Mouse (Mus musculus) left cerebral cortex, adult 2 months (tissue): ENCODE results near the gene Aqp9. TPM values are rescaled to one million over a fixed set of nuclear protein-coding genes. Genes with fewer than 3 reads are reported as not detected.
A peak's percentile ranks its signal among the peaks of the same experiment; 100 is the strongest.

Experiments used
- DNase-seq, 2 experiments: peaks; one replicate each; pipeline ENCODE4 v3.0.0; 2021 to 2022; ENCODE audit warnings: low spot score in 2 of 2, mixed read lengths in 1 of 2; ENCODE audit errors: extremely low spot score in 1 of 2
- H3K27ac ChIP-seq: fragments of 200-600 bp; 2 replicates; pipeline ENCODE4 v1.8.1; 2022
- H3K4me3 ChIP-seq: fragments of 200-600 bp; 2 replicates; pipeline ENCODE4 v1.8.1; 2022
- CTCF ChIP-seq: fragments of 200-600 bp; IDR thresholded peaks from 2 replicates; pipeline ENCODE4 v1.8.1; 2022; ENCODE audit warnings: antibody characterized with exemption, mild to moderate bottlenecking, moderate library complexity
- intact Hi-C: fragments of 180-260 bp; cut with DNase I; formaldehyde crosslinking; loops from one replicate; pipeline ENCODE4 v1.15.1; 2025
- total RNA-seq, 2 experiments: library from RNA; stranded (reverse); gene quantifications; 2 replicates each; pipeline ENCODE4 v1.2.3; 2021

Aqp9 gene
- total RNA-seq, 2 experiments from 2014 or later, result 3.1 to 3.4 TPM

DNA sequence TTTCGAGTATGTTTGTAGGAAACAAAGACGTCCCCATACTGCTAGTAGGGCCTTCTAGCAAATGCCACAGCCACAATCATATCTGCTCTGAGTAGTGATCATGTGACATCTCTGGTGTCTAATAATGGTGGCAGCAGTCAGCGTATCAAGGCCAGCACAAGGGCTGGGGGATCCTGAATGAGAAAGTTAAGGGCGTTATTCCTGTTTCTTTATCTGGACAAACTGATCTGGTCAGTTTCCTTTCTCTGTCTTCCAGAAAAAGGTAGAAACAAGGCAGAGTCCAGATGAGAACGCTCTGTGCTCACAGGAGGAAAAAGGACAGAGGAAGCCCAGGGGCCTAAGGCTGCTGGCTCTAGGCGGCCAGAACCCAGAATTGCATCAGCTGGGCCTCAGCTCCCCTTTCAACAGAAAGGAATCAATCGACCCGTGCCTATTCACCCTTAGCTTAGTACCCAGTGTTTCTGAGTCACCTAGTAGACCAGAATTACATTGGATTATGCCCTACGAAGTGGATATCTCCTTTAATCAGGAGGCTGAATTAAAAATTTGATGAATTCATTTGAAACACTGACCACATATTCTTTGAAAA lies 11.9 kb downstream of the Aqp9 start:
- TF ChIP-seq CTCF, result no peak
- no peak overlapping the region for H3K4me3 ChIP-seq
- no peak for DNase-seq
- intact Hi-C loops, result no loop called here
- no peak overlapping the region for H3K27ac ChIP-seq

DNA sequence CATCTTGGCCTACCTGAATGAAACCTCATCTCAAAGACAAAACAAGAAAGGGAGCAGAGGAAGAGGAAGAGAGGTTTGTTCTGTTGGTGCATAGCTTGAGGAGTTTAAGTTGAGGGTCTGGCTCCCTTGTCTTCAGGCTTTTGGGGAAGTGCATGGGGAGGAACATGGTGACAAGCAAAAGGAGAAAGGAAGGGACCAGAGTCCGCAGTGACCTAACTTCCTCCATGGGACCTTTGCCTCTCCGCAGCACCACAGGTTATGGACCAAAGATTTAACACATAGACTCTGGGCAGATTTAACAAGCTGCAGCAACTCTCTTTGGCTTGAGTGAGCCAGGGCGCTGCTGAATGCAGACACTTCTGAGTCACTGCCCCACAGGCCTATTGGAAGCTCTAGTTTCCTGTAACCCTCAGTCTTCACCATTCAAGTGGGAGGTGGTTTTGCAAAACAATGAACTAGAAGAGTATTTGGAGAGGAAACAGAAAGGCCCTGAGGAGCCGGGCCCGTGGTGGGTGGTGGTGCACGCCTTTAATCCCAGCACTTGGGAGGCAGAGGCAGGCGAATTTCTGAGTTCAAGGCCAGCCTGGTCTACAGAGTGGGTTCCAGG lies 13.0 kb downstream of the Aqp9 start:
- no peak for DNase-seq
- no peak overlapping the region for H3K27ac ChIP-seq
- intact Hi-C loops, result no loop called here
- no peak for TF ChIP-seq CTCF
- no peak overlapping the region for H3K4me3 ChIP-seq

DNA sequence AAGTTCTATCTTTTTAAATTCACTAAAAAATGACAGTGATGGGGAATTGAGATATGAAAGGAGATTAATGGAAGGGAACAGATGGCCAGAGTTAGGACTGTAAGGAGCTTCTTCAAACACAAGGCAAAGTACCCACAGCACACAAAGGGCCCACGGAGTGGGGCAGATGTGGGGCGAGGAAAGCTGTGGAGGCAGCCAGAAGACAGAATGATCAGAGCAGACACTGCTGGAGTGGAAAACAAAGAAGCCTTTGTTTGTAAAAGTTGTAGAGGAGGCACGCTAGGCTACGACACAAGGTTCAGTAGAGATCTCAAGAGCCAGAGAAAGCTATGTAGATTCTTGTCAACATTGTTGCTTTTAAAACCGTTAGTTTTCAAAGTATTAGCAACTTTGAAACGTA lies 17.1 kb downstream of the Aqp9 start:
- intact Hi-C loops, result no loop called here
- Histone ChIP-seq H3K4me3 (no peak overlapping the region), H3K27ac (no peak overlapping the region)
- no peak for TF ChIP-seq CTCF
- DNase-seq, result no peak

DNA sequence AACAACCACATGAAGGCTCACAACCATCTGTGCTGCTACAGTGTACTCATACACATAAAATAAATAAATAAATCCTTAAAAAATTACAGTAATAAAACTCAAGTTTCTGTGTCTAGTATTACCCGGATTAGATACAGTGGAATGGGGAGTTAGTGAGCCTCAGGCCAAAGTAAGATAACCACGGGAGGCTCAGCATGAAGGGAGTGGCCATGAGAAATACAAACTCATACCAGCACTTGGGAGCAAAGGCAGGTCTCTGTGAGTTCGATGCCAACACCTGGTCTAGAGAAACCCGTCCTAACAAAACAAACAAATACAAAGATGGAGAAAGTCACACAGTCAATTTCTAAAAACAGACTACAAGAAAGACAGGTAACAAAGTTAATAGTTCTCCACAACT lies 18.3 kb downstream of the Aqp9 start:
- no peak overlapping the region for H3K4me3 ChIP-seq
- no peak for TF ChIP-seq CTCF
- H3K27ac ChIP-seq, result no peak overlapping the region
- intact Hi-C loops, result no loop called here
- no peak for DNase-seq

DNA sequence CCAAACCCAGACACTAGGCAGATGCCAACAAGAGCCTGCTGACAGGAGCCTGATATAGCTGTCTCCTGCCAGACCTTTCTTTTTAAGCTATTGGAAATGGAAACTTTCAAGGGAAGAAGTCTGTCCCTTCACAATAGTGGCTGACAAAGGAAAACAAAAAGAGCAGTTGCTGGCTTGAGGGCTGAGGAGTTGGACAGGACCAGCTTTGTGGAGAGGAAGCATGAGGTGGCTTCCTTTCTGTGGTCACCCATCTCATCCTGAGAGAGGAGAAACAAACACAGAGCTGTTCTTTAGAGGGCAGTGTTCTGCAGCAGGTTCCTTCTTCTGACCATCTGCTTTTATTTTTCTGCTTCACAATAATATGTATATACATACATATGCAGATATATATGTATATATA lies 19.6 kb downstream of the Aqp9 start:
- H3K27ac ChIP-seq, result no peak overlapping the region
- intact Hi-C loops, result no loop called here
- no peak for TF ChIP-seq CTCF
- no peak overlapping the region for H3K4me3 ChIP-seq
- no peak for DNase-seq

DNA sequence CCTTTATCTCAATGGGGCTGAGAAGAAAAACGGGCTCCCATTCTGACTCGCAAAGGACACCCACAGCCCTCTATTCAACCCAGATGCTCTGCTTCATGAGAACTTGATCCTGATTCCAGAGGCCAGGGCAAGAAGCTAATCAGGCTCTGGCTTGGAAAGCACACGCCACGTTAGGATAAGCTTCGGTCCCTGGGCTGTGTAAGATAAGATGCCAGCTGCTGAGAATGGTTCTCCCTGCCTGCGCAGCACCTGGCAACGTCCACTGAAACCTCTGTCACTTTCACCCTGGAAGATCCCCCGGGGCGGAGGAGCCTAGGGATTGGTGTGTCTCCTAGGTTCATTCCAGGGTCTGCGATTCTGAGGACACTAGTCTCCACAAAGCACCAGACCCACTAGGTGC lies 22.3 kb downstream of the Aqp9 start:
- DNase-seq, result no peak
- no peak for TF ChIP-seq CTCF
- intact Hi-C loops, result no loop called here
- H3K27ac ChIP-seq, result no peak overlapping the region
- no peak overlapping the region for H3K4me3 ChIP-seq

DNA sequence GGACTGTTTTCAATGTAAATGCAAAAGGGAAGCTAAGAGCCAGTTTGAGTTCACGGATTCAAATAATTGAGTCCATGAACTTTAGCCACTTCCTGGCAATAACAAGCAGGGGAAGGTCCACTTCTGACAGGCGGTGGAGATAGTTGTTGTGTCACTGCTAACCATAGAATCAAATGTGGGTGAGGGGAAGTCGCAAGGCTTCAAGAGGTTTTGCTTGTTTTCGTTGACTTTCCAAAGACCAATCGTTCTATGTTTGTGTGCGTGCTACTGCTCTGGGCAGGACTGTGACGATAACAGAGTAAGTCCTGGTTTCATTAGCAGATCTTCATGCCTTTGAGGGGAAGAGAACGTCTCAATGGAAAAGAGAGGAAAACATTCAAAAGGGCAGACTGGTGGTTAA lies 28.3 kb downstream of the Aqp9 start:
- no peak for TF ChIP-seq CTCF
- intact Hi-C loops, result no loop called here
- H3K27ac ChIP-seq, result no peak overlapping the region
- DNase-seq, result no peak
- no peak overlapping the region for H3K4me3 ChIP-seq

DNA sequence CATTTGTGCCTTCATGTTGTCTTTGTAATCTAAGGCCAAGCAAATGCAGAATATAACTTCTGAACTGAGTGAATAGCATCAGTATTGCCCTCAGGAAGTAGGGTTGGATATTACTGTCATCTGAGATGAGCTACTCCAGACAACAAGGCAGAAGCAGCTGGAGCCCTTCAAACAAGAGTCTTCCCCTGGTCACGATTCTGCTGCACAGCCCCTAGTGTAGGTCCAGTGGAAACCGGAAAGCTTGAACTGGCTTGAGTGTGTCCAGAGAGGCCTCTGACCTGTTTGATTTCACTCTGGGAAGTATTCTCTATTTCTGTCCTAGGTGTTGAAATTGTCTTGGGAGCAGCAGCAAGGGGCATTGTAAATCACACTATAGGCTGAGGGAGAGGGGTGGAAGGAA lies 29.5 kb downstream of the Aqp9 start:
- no peak for DNase-seq
- Histone ChIP-seq H3K4me3 (no peak overlapping the region), H3K27ac (no peak overlapping the region)
- TF ChIP-seq CTCF, result no peak
- intact Hi-C loops, result no loop called here

DNA sequence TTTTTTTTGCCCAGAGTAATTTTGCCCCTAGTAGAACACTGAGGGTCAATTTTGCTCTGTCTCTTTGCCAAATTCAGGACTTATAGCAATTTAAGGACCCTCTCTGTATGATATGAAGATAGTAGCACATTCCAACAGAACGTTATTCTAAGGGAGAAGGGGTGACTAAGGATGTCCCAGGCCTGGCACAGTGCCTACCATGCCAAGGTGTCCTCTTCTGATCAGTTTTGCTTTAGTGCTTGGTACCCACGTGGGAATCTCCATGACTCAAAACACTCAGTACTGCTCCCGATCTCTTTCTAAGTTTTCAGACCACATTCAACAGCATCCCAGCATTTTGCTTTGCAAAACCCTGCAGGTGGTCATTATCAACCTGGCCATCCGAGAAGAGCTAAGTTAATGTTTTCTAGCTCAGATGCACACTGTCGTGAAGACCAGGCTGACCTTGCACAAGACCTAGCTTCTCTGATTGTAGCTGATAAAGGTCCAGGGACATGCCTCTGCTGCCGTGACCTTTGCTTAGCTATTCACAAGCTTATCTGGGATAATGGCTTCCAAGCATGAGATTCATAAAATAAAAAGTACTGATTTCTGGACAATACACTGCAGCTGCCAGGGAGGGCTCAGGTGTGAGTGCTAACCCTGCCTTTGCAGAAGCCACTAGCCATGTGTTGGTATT lies 31.1 kb downstream of the Aqp9 start:
- H3K4me3 ChIP-seq, result no peak overlapping the region
- no peak overlapping the region for H3K27ac ChIP-seq
- TF ChIP-seq CTCF, result no peak
- no peak for DNase-seq
- intact Hi-C loops, result no loop called here

DNA sequence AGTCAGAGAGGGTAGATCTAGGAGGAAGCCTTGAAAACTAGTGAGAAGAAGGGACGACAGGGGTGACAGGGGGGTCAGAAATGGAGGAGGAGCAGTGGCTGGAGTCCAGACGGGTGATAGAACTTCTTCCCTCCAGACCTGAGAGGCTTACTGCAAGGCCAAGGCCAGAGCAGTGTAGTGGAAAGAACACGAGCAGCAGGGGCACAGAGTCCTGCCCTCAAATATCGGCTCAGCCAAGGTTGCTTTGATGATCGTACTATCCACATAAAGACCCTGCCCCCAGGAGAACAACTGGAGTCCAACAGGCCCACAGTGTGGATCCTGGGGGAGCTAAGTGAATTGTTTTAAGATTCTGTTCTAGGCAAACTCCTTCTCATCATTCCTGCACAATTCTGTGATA lies 33.4 kb downstream of the Aqp9 start:
- no peak for DNase-seq
- TF ChIP-seq CTCF, result no peak
- H3K4me3 ChIP-seq, result no peak overlapping the region
- intact Hi-C loops, result no loop called here
- no peak overlapping the region for H3K27ac ChIP-seq

DNA sequence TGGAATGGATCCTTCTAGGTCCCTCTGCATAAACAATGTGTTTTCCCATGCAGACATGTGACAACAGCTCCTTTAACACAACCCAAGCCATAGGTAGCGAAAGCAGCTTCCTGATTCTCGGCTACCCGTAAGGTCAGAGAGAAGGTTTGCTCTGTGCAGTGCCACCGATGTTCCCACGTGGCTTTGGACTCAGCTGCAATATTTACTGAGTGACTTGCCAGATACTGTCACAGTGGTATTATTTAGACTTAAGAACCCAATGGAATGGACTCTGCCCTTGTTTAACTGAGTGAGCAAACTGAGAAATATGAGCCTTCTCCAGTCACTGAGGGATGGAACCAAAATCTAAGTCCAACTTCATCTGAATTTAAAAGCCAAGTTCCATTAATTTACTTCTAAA lies 35.3 kb downstream of the Aqp9 start:
- Histone ChIP-seq H3K4me3 (no peak overlapping the region), H3K27ac (no peak overlapping the region)
- no peak for DNase-seq
- no peak for TF ChIP-seq CTCF
- intact Hi-C loops, result no loop called here

DNA sequence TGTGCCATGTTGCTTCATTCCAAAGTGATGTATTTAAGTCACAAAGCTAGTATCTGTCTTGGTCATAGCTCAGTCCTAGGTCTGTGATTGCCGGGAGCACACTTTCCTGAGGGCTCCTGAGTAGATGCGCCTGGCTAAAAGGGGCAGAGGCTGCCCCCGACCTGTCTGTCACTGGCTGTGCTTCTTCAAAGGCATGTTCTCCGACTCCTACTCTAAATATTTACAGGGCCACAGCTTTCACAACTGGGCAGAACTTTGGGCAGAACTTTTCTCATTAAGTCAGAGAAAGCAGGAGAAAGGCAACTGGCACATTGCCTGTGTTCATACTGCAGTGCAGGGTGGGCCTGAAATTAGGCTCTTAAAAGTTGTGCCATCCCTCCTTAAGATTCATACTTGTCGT lies 36.7 kb downstream of the Aqp9 start:
- Histone ChIP-seq H3K4me3 (no peak overlapping the region), H3K27ac (no peak overlapping the region)
- intact Hi-C loops, result no loop called here
- no peak for DNase-seq
- no peak for TF ChIP-seq CTCF

DNA sequence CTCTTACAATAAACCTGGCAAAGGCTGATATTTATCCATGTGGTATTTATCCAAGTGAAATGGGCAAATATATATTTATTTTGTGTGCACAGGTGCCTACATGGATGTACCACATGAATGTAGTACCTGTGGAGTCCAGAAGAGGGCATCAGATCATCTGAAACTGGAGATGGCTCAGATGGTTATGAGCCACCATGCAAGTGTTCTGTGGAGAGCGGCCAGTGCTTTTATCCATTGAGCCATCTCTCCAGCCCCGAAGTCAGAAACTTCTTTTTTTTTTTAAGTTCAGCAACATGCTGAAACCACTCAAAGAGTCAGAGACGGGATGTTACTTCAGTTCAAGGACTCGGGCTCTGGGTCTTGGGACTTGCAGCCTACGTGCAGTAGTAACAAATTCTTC lies 39.6 kb downstream of the Aqp9 start:
- H3K27ac ChIP-seq, result no peak overlapping the region
- peak; percentile 70 for TF ChIP-seq CTCF
- DNase-seq, result peak; percentile 44 to 53
- intact Hi-C loops, result loop anchor here (10.0 kb wide), 1 partner anchor 56 kb away; no protein-coding TSS in a partner anchor
- no peak overlapping the region for H3K4me3 ChIP-seq
